ENCODE assay signal across 19 mouse cellular contexts in genomic region chr9:88528736-88529135, GRCm38 (mm10). TPM values are rescaled to one million over a fixed set of nuclear protein-coding genes. Genes with fewer than 3 reads are reported as not detected.
"Had no signal": no experiment of that assay in that cellular context is flagged by ENCODE, and none has a peak within 500 bp of the region (broad histone marks: within the 10 kb centered on the region; RNA-seq: fewer than 3 reads in every experiment).

No protein-coding gene starts in this region.

- H3K36me3 ChIP-seq: midbrain, embryonic 13.5 days; midbrain, embryonic 15.5 days; neural tube, embryonic 12.5 days had no signal

- H3K9me3 ChIP-seq: megakaryocyte, embryonic 14.5 days; midbrain, embryonic 13.5 days; midbrain, embryonic 15.5 days; neural tube, embryonic 12.5 days had no signal

- H3K27ac ChIP-seq: midbrain, embryonic 13.5 days; midbrain, embryonic 15.5 days; neural tube, embryonic 12.5 days had no signal

- DNase-seq: lung, adult 18-20 months; lung, embryonic 14.5 days; lung, postnatal 10 days; lung, postnatal 4 days; right cerebral cortex, postnatal 14 days; thymus, adult 2 months; thymus, postnatal 25 days; thymus, postnatal 4 days had no signal

- ATAC-seq: midbrain, embryonic 13.5 days; midbrain, embryonic 15.5 days had no signal

- H3K4me1 ChIP-seq: midbrain, embryonic 13.5 days; midbrain, embryonic 15.5 days; neural tube, embryonic 12.5 days had no signal

- H3K27me3 ChIP-seq: megakaryocyte, embryonic 14.5 days; midbrain, embryonic 15.5 days; neural tube, embryonic 12.5 days had no signal

- H3K4me2 ChIP-seq: lung, embryonic 14.5 days; midbrain, embryonic 11.5 days; midbrain, embryonic 13.5 days; midbrain, embryonic 15.5 days; neural tube, embryonic 12.5 days had no signal

- H3K4me3 ChIP-seq: megakaryocyte, embryonic 14.5 days; midbrain, embryonic 13.5 days; midbrain, embryonic 15.5 days; neural tube, embryonic 12.5 days had no signal

- H3K9ac ChIP-seq: lung, embryonic 14.5 days; midbrain, embryonic 13.5 days; midbrain, embryonic 15.5 days; neural tube, embryonic 12.5 days had no signal

RNA-seq across cellular contexts. Expression of gene Trim43a, which starts 52.0 kb away (rescaled TPM):
- total RNA-seq: midbrain, postnatal 0 days; monocyte, adult 5-6 weeks; neutrophil, adult 5-6 weeks had no signal
- polyA plus RNA-seq: lung, embryonic 14.5 days; midbrain, embryonic 11.5 days; spleen, adult 2 months; stomach, embryonic 14.5 days; stomach, embryonic 16.5 days had no signal
